In the genomic region with DNA sequence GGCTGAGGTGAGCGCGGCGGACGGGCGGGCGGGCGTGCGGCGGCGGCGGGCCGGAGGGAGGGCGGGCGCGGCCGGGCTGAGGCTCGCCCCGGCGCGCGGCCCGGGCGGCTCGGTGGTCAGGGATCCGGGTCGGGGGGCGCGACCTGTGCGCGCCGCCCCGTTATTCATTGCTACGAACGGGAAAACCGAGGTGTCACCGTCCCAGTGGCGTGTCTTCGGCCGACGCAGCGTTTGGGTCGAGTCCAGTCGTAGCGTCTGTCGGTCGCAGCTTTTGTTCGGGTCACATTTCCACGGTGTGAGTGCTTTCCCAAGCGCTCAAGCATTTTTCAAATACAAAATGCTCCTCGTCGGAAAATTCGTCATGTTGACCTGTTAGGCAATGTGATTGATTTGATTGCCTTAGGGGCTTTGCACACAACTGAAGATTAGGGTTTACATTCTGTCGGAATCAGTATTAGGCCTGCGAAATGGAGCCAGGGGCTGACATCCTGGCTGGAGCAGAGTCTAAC, we compare ENCODE assay signal across 8 mouse cellular contexts. TPM values are rescaled to one million over a fixed set of nuclear protein-coding genes. Genes with fewer than 3 reads are reported as not detected.
A peak's percentile ranks its signal among the peaks of the same experiment; 100 is the strongest.
DNase-seq lines count a peak whose midpoint lies in the region; ATAC-seq and TF ChIP-seq lines count a peak whose summit lies in the region.

No protein-coding gene starts in this region.

- peak overlapping the region; percentile 90 for H3K9ac ChIP-seq in forebrain, embryonic 16.5 days (replicated peaks; ENCODE audit: low read depth, low read length)
- peak overlapping the region; percentile 87 for H3K9ac ChIP-seq in hindbrain, postnatal 0 days (replicated peaks; ENCODE audit: low read length)
- peak overlapping the region; percentile 92 for H3K9ac ChIP-seq in limb, embryonic 15.5 days
- H3K9ac ChIP-seq in midbrain, embryonic 15.5 days = peak overlapping the region; percentile 92

- peak; percentile 22; the same call in 1 of the 2 replicates for ATAC-seq in forebrain, embryonic 16.5 days
- ATAC-seq in hindbrain, postnatal 0 days = no peak; the same call in 1 of the 2 replicates
- ATAC-seq in limb, embryonic 15.5 days (ENCODE audit: insufficient number of reproducible peaks, low FRiP score, low TSS enrichment, low read depth) = peak; percentile 32; the same call in 1 of the 2 replicates
- ATAC-seq in midbrain, embryonic 15.5 days (replicated peaks) = peak; percentile 68

- H3K4me2 ChIP-seq in forebrain, embryonic 16.5 days (ENCODE audit: low read length) = peak overlapping the region; percentile 70
- H3K4me2 ChIP-seq in hindbrain, postnatal 0 days (ENCODE audit: low read depth, low read length) = peak overlapping the region; percentile 65
- peak overlapping the region; percentile 44 for H3K4me2 ChIP-seq in limb, embryonic 15.5 days
- peak overlapping the region; percentile 51 for H3K4me2 ChIP-seq in midbrain, embryonic 15.5 days

- under 1% methylated on average over 45 of the region's 54 CpGs for WGBS in forebrain, embryonic 16.5 days
- under 1% methylated on average over 47 of the region's 54 CpGs for WGBS in hindbrain, postnatal 0 days
- WGBS in limb, embryonic 15.5 days = under 1% methylated on average over 43 of the region's 54 CpGs
- WGBS in midbrain, embryonic 15.5 days = 0% methylated on average over 32 of the region's 54 CpGs

- H3K27me3 ChIP-seq in forebrain, embryonic 16.5 days (replicated peaks; ENCODE audit: control insufficient read depth, insufficient read depth, low read length) = no peaks in the 10 kb centered on the region
- H3K27me3 ChIP-seq in hindbrain, postnatal 0 days (ENCODE audit: insufficient read depth, low read length) = no peaks in the 10 kb centered on the region
- no peaks in the 10 kb centered on the region for H3K27me3 ChIP-seq in limb, embryonic 15.5 days
- H3K27me3 ChIP-seq in midbrain, embryonic 15.5 days (replicated peaks) = no peaks in the 10 kb centered on the region

- no peak for TF ChIP-seq CTCF in hindbrain, postnatal 0 days (IDR thresholded peaks at IDR 0.05; ENCODE audit: low read depth)

- no peaks in the 10 kb centered on the region for H3K36me3 ChIP-seq in forebrain, embryonic 16.5 days (ENCODE audit: control insufficient read depth, insufficient read depth)
- H3K36me3 ChIP-seq in hindbrain, postnatal 0 days (ENCODE audit: insufficient read depth, low read length) = no peaks in the 10 kb centered on the region
- H3K36me3 ChIP-seq in limb, embryonic 15.5 days = no peaks in the 10 kb centered on the region
- H3K36me3 ChIP-seq in midbrain, embryonic 15.5 days (replicated peaks) = no peaks in the 10 kb centered on the region

- peak overlapping the region; percentile 80 for H3K27ac ChIP-seq in forebrain, embryonic 16.5 days (ENCODE audit: low read length)
- H3K27ac ChIP-seq in hindbrain, postnatal 0 days = peak overlapping the region; percentile 92
- H3K27ac ChIP-seq in limb, embryonic 15.5 days = peak overlapping the region; percentile 87
- peak overlapping the region; percentile 86 for H3K27ac ChIP-seq in midbrain, embryonic 15.5 days

- H3K9me3 ChIP-seq in forebrain, embryonic 16.5 days (ENCODE audit: control insufficient read depth, low read length) = no peaks in the 10 kb centered on the region
- no peaks in the 10 kb centered on the region for H3K9me3 ChIP-seq in hindbrain, postnatal 0 days (ENCODE audit: low read length)
- H3K9me3 ChIP-seq in limb, embryonic 15.5 days = no peaks in the 10 kb centered on the region
- no peaks in the 10 kb centered on the region for H3K9me3 ChIP-seq in midbrain, embryonic 15.5 days

- peak; percentile 57 for DNase-seq in 3T3-L1 (ENCODE audit: low read depth, low spot score)
- peak; percentile 45 for DNase-seq in CD4-positive, CD25-positive, alpha-beta regulatory T cell, adult 2 months (ENCODE audit: low read depth, low spot score)
- DNase-seq in c-Kit-positive CD71-positive TER-119-positive erythroid progenitor cells, embryonic 14.5 days (ENCODE audit: low spot score) = peak; percentile 34
- DNase-seq in hindbrain, postnatal 0 days (ENCODE audit: low spot score) = peak; percentile 63
- no peak for DNase-seq in retina, embryonic 14.5 days (ENCODE audit: low spot score)

- peaks cover 10% of the 10 kb centered on the region for H3K4me1 ChIP-seq in forebrain, embryonic 16.5 days (replicated peaks; ENCODE audit: control insufficient read depth, insufficient read depth, low read length)
- 0 out of 2 replicates have a peak, but pooled peaks cover 6% of the 10 kb centered on the region for H3K4me1 ChIP-seq in hindbrain, postnatal 0 days (ENCODE audit: insufficient read depth, low read length)
- H3K4me1 ChIP-seq in limb, embryonic 15.5 days = peaks cover 18% of the 10 kb centered on the region
- H3K4me1 ChIP-seq in midbrain, embryonic 15.5 days = peaks cover 33% of the 10 kb centered on the region

- peak overlapping the region; percentile 82 for H3K4me3 ChIP-seq in forebrain, embryonic 16.5 days (replicated peaks; ENCODE audit: low read length)
- peak overlapping the region; percentile 84 for H3K4me3 ChIP-seq in hindbrain, postnatal 0 days (ENCODE audit: low read length)
- H3K4me3 ChIP-seq in limb, embryonic 15.5 days = peak overlapping the region; percentile 72
- peak overlapping the region; percentile 78 for H3K4me3 ChIP-seq in midbrain, embryonic 15.5 days

RNA-seq across cellular contexts. Expression of gene Usp33, which starts 0.4 kb away (rescaled TPM):
- polyA plus RNA-seq in forebrain, embryonic 16.5 days (2015; fragmentation: Nextera tagmentation; extraction: Ambion mirVana) = 107 and 109 TPM in 2 replicates
- total RNA-seq in hindbrain, postnatal 0 days (2014; rRNA removed) = 51.5 and 74.1 TPM in 2 replicates
- 63.5 and 64.8 TPM in 2 replicates for polyA plus RNA-seq in hindbrain, postnatal 0 days (2015; fragmentation: Nextera tagmentation; extraction: Ambion mirVana)
- 44.9 and 45.2 TPM in 2 replicates for polyA plus RNA-seq in limb, embryonic 15.5 days (2015; fragmentation: Nextera tagmentation; extraction: Ambion mirVana)
- polyA plus RNA-seq in midbrain, embryonic 15.5 days (2015; fragmentation: Nextera tagmentation; extraction: Ambion mirVana) = 89.2 and 92.8 TPM in 2 replicates

RNA-seq across cellular contexts. Expression of gene Miga1, which starts 6.5 kb away (rescaled TPM):
- polyA plus RNA-seq in forebrain, embryonic 16.5 days (2015; fragmentation: Nextera tagmentation; extraction: Ambion mirVana) = 22.6 and 24.7 TPM in 2 replicates
- total RNA-seq in hindbrain, postnatal 0 days (2014; rRNA removed) = 13.6 and 16.7 TPM in 2 replicates
- polyA plus RNA-seq in hindbrain, postnatal 0 days (2015; fragmentation: Nextera tagmentation; extraction: Ambion mirVana) = 21.1 and 22.5 TPM in 2 replicates
- polyA plus RNA-seq in limb, embryonic 15.5 days (2015; fragmentation: Nextera tagmentation; extraction: Ambion mirVana) = 13.3 and 16.2 TPM in 2 replicates
- polyA plus RNA-seq in midbrain, embryonic 15.5 days (2015; fragmentation: Nextera tagmentation; extraction: Ambion mirVana) = 19.1 and 21.7 TPM in 2 replicates

RNA-seq across cellular contexts. Expression of gene Zzz3, which starts 48.6 kb away (rescaled TPM):
- polyA plus RNA-seq in forebrain, embryonic 16.5 days (2015; fragmentation: Nextera tagmentation; extraction: Ambion mirVana) = 32.8 and 40.6 TPM in 2 replicates
- total RNA-seq in hindbrain, postnatal 0 days (2014; rRNA removed) = 28.0 and 33.3 TPM in 2 replicates
- polyA plus RNA-seq in hindbrain, postnatal 0 days (2015; fragmentation: Nextera tagmentation; extraction: Ambion mirVana) = 20.9 and 23.4 TPM in 2 replicates
- 40.6 and 41.4 TPM in 2 replicates for polyA plus RNA-seq in limb, embryonic 15.5 days (2015; fragmentation: Nextera tagmentation; extraction: Ambion mirVana)
- polyA plus RNA-seq in midbrain, embryonic 15.5 days (2015; fragmentation: Nextera tagmentation; extraction: Ambion mirVana) = 31.3 and 32.9 TPM in 2 replicates
